Mouse (Mus musculus) left cerebral cortex, adult 2 months (tissue): Measurements from ENCODE around the gene Piwil4. TPM values are rescaled to one million over a fixed set of nuclear protein-coding genes. Genes with fewer than 3 reads are reported as not detected.

ENCODE experiments used
- DNase-seq, 2 experiments: peaks; one replicate each; pipeline ENCODE4 v3.0.0; 2021 to 2022; ENCODE audit warnings: low spot score in 2 of 2, mixed read lengths in 1 of 2; ENCODE audit errors: extremely low spot score in 1 of 2
- H3K27ac ChIP-seq: fragments of 200-600 bp; 2 replicates; pipeline ENCODE4 v1.8.1; 2022
- H3K4me3 ChIP-seq: fragments of 200-600 bp; 2 replicates; pipeline ENCODE4 v1.8.1; 2022
- CTCF ChIP-seq: fragments of 200-600 bp; IDR thresholded peaks from 2 replicates; pipeline ENCODE4 v1.8.1; 2022; ENCODE audit warnings: antibody characterized with exemption, mild to moderate bottlenecking, moderate library complexity
- intact Hi-C: fragments of 180-260 bp; cut with DNase I; formaldehyde crosslinking; loops from one replicate; pipeline ENCODE4 v1.15.1; 2025
- total RNA-seq, 2 experiments: library from RNA; stranded (reverse); gene quantifications; 2 replicates each; pipeline ENCODE4 v1.2.3; 2021

The Piwil4 gene
- total RNA-seq, 2 experiments from 2014 or later, result not detected

DNA sequence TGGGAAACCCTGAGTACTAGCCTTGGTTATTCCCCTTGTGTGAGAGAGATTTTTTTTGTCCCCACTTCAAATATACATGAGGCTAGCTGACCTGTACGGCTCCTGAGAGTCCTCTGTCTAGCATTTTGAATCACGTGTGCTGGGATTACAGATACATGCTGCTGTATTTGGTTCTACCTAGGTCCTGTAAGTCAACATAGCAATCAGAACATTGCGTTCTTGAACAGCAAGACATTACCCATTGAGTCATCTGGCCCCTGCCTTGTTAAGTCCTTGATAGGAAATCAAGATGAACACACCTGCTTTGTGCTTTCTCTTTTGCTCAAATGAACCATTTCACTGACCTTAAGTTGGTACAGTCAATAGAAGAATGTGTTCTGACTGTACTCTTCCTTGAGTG is 13.9 kb upstream of the Piwil4 start:
- intact Hi-C loops, result no loop called here
- Histone ChIP-seq H3K27ac (no peak overlapping the region), H3K4me3 (no peak overlapping the region)
- TF ChIP-seq CTCF, result no peak
- DNase-seq, result no peak

GRCm38 (mm10) chr9:14753947-14754346 is 13.4 kb upstream of the Piwil4 start:
- Histone ChIP-seq H3K4me3 (no peak overlapping the region), H3K27ac (no peak overlapping the region)
- no peak for DNase-seq
- intact Hi-C loops, result no loop called here
- no peak for TF ChIP-seq CTCF

- intact Hi-C loops, result no loop called here
- no peak within 1 kb of the TSS for H3K27ac ChIP-seq
- peak within 1 kb of the TSS; percentile 32 for H3K4me3 ChIP-seq
- peak in 1 of 2 experiments; percentile 13 for DNase-seq
- no peak for TF ChIP-seq CTCF
These were observed 11.5 kb upstream of the Piwil4 start, which contains the start of gene Fut4 for GRCm38 (mm10) chr9:14752001-14752522. TSS of gene Fut4 (minus strand) at chr9:14752393.

GRCm38 (mm10) chr9:14751503-14752000 is 11.0 kb upstream of the Piwil4 start:
- Histone ChIP-seq H3K4me3 (peak overlapping the region; percentile 32), H3K27ac (no peak overlapping the region)
- TF ChIP-seq CTCF, result no peak
- intact Hi-C loops, result no loop called here
- no peak for DNase-seq

GRCm38 (mm10) chr9:14750901-14751502 is 10.5 kb upstream of the Piwil4 start:
- peak overlapping the region; percentile 32 for H3K4me3 ChIP-seq
- no peak overlapping the region for H3K27ac ChIP-seq
- intact Hi-C loops, result no loop called here
- TF ChIP-seq CTCF, result no peak
- DNase-seq, result no peak

GRCm38 (mm10) chr9:14739498-14740150 is 909 bp downstream of the Piwil4 start:
- TF ChIP-seq CTCF, result no peak
- no peak overlapping the region for H3K4me3 ChIP-seq
- intact Hi-C loops, result no loop called here
- DNase-seq, result no peak
- no peak overlapping the region for H3K27ac ChIP-seq

- H3K4me3 ChIP-seq, result no peak overlapping the region
- no peak for DNase-seq
- no peak for TF ChIP-seq CTCF
- H3K27ac ChIP-seq, result no peak overlapping the region
- intact Hi-C loops, result no loop called here
These were observed 9.5 kb downstream of the Piwil4 start for GRCm38 (mm10) chr9:14730941-14731541.

- Histone ChIP-seq H3K4me3 (no peak overlapping the region), H3K27ac (no peak overlapping the region)
- intact Hi-C loops, result no loop called here
- no peak for TF ChIP-seq CTCF
- DNase-seq, result no peak
These were observed 12.2 kb downstream of the Piwil4 start for GRCm38 (mm10) chr9:14728365-14728764.

DNA sequence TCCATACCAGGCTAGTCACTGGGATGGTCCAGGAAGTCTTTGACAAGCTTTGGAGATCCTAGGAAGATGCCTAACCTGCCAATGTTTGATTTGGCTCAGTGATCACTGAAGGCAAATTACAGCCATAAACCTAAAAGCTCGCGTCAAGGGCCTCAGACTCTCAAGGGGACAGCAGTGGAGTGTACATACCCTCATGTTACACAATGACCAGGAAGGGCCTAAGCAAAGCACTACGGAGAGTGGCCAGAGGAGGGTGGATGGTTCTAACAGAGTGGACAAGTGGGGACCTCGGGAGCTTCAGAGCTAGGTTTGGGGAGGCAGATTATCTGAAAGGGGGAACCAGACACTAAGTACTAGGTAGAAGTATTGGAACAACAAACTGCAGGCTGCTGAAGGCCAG is 13.9 kb downstream of the Piwil4 start:
- Histone ChIP-seq H3K27ac (no peak overlapping the region), H3K4me3 (no peak overlapping the region)
- no peak for TF ChIP-seq CTCF
- DNase-seq, result no peak
- intact Hi-C loops, result no loop called here

- TF ChIP-seq CTCF, result no peak
- Histone ChIP-seq H3K27ac (no peak overlapping the region), H3K4me3 (no peak overlapping the region)
- intact Hi-C loops, result no loop called here
- DNase-seq, result no peak
These were observed 14.5 kb downstream of the Piwil4 start for GRCm38 (mm10) chr9:14726005-14726404.

- intact Hi-C loops, result no loop called here
- H3K27ac ChIP-seq, result no peak overlapping the region
- no peak overlapping the region for H3K4me3 ChIP-seq
- no peak for DNase-seq
- TF ChIP-seq CTCF, result no peak
These were observed 15.6 kb downstream of the Piwil4 start for GRCm38 (mm10) chr9:14724755-14725420.

- intact Hi-C loops, result no loop called here
- Histone ChIP-seq H3K4me3 (no peak overlapping the region), H3K27ac (no peak overlapping the region)
- no peak for TF ChIP-seq CTCF
- DNase-seq, result no peak
These were observed 18.9 kb downstream of the Piwil4 start for GRCm38 (mm10) chr9:14721610-14722009.
